Mouse (Mus musculus) neutrophil, adult 5-6 weeks (primary cell): ENCODE data around the gene Txnip. TPM values are rescaled to one million over a fixed set of nuclear protein-coding genes. Genes with fewer than 3 reads are reported as not detected.

Experiments
- ATAC-seq: fragments of 151-379, 151-347 bp; 2 replicates; pipeline ENCODE4 v1.8.0; 2017; ENCODE audit warnings: mild to moderate bottlenecking, moderate TSS enrichment; ENCODE audit not compliant: insufficient number of reproducible peaks, poor library complexity, low FRiP score, severe bottlenecking; ENCODE audit errors: extremely low read depth
- total RNA-seq: library from RNA; stranded (forward); fragments of 200-1000 nt; gene quantifications from 2 replicates; pipeline ENCODE4 v1.2.3, GENCODE M21; 2017

Txnip gene
- total RNA-seq, 1 experiment from 2014 or later: 2,044 TPM

- ATAC-seq: no peak
Measured at GRCm38 (mm10) chr3:96579239-96579750, 21.5 kb downstream of the Txnip start.

GRCm38 (mm10) chr3:96579885-96580454 is 22.2 kb downstream of the Txnip start:
- peak; percentile 89 for ATAC-seq

- ATAC-seq: no peak
Measured at GRCm38 (mm10) chr3:96581141-96581540, 23.4 kb downstream of the Txnip start.

GRCm38 (mm10) chr3:96581771-96582515 is 24.2 kb downstream of the Txnip start:
- no peak for ATAC-seq

GRCm38 (mm10) chr3:96583386-96583785 is 25.6 kb downstream of the Txnip start:
- ATAC-seq: no peak

GRCm38 (mm10) chr3:96590657-96591056 is 32.9 kb downstream of the Txnip start:
- ATAC-seq: no peak

- ATAC-seq: no peak
Measured at GRCm38 (mm10) chr3:96593374-96593773, 35.6 kb downstream of the Txnip start.

GRCm38 (mm10) chr3:96593790-96594560 is 36.2 kb downstream of the Txnip start, which contains the start of gene Polr3gl:
Polr3gl (minus strand) TSS chr3:96594181.
- ATAC-seq: peak; percentile 93

GRCm38 (mm10) chr3:96594851-96595250 is 37.1 kb downstream of the Txnip start:
- no peak for ATAC-seq

- ATAC-seq: no peak
Measured at GRCm38 (mm10) chr3:96595661-96596060, 37.9 kb downstream of the Txnip start.

- no peak for ATAC-seq
Measured at GRCm38 (mm10) chr3:96596228-96596707, 38.5 kb downstream of the Txnip start, which contains the start of gene Ankrd34a. Ankrd34a (plus strand) TSS chr3:96596636.

- no peak for ATAC-seq
Measured at GRCm38 (mm10) chr3:96596855-96597254, 39.1 kb downstream of the Txnip start.

- ATAC-seq: no peak
Measured at GRCm38 (mm10) chr3:96597435-96597891, 39.7 kb downstream of the Txnip start.

GRCm38 (mm10) chr3:96598156-96599068 is 40.7 kb downstream of the Txnip start:
- ATAC-seq: no peak

- ATAC-seq: no peak
Measured at GRCm38 (mm10) chr3:96599069-96599393, 41.3 kb downstream of the Txnip start.

- no peak for ATAC-seq
Measured at GRCm38 (mm10) chr3:96599411-96599810, 41.7 kb downstream of the Txnip start.

GRCm38 (mm10) chr3:96600639-96601250 is 43.0 kb downstream of the Txnip start, which contains the start of gene Lix1l:
Lix1l (plus strand) TSS chr3:96601149.
- peak; percentile 88 for ATAC-seq

- ATAC-seq: no peak
Measured at GRCm38 (mm10) chr3:96601251-96601787, 43.6 kb downstream of the Txnip start.
